Mouse (Mus musculus) CD8-positive naive resting alpha-beta T cell, adult 2 months (primary cell): ENCODE results near the gene Sap30bp.

ENCODE experiments used
- DNase-seq, 2 experiments: peaks; one replicate each; pipeline ENCODE4 v3.0.0; 2022; ENCODE audit warnings: low read depth in 2 of 2, low spot score in 2 of 2

Gene Sap30bp

GRCm38 (mm10) chr11:115955195-115955858, 22.2 kb downstream of the Sap30bp start:
- DNase-seq = no peak

GRCm38 (mm10) chr11:115956453-115956852, 23.4 kb downstream of the Sap30bp start:
- no peak for DNase-seq

DNA sequence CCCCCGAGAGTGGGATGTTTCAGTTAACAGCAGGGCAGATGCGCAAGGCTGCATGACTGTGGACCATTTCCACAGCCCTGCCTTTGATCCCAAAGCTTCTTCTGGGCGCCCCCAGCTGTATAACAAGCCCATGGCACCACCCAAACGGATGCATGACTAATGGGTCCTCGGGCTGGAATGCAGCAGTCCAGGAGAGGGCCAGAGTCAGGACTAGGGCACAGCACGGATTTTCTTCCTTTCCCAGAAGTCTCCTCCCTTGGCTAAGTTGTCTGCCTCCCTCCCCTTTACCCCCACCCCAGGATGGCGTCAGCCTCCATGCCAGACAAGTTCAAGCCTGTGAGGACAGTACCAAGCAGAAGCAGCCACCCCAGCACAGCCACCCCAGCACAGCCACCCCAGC, 24.9 kb downstream of the Sap30bp start:
- no peak for DNase-seq

GRCm38 (mm10) chr11:115959018-115959417, 25.9 kb downstream of the Sap30bp start:
- no peak for DNase-seq

GRCm38 (mm10) chr11:115962651-115963412, 29.8 kb downstream of the Sap30bp start:
- DNase-seq = no peak

- DNase-seq = no peak
Measured at GRCm38 (mm10) chr11:115964977-115965604, 32.0 kb downstream of the Sap30bp start.

DNA sequence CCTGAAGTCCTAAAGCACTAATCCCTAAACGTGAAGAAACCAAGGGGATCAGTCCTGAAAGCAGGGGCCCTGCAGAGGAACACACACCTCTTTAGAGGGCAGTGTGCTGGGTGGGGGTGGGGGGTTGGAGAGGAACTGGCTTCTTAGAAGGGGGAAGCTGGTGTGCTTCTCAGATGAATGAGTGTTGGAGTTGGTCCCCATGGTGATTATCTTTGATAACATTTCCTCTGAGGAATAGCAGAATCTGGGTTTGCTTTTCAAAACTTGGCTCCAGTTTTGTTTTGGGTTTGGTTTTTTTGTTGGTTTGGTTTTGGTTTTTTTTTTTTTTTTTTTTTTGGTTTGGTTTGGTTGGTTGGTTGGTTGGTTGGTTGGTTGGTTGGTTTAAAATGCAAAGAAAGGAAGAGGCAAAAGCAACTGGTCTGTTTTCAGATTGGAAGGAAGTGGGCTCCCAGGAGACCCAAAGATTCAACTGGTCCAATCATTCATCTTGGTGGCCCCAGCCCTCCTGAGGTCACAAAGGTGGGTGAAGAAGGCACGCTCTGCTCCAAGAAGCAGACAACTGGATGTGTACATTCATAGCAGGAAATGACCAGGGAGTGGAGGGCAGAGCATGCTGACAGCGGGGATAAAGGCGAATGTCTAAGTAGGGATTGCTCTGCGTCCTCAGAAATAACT, 35.8 kb downstream of the Sap30bp start:
- no peak for DNase-seq

DNA sequence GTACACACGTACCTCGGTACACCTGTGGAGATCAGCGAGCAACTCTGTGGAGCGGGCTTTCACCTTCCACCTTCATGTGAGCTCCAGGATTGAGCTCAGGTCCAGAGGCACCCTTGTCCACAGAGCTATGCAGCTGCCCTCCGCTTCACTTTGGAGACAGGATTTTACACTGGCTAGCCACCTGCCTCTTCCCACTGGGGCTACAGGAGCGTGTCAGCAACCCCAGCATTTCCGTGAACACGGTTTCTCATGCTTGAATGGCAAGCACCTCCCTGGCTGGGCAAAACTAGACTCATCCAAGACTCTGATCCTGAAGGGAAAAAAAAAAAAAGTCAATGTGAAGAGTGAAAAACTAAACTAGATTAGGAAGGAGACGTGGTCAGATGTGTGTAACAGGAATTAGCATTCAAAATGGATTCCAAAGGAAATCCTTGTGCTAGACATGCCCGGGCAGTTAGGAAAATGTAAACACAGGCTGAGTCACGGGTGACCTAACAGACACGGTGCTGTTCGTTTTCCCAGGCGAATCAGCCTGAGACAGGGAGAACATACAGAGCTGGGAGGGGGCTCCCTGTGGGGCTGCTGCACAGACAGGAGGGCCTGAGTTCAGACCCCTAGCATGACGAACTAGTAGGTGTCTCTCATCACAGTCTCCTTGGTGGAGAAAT, 37.1 kb downstream of the Sap30bp start:
- no peak for DNase-seq

DNA sequence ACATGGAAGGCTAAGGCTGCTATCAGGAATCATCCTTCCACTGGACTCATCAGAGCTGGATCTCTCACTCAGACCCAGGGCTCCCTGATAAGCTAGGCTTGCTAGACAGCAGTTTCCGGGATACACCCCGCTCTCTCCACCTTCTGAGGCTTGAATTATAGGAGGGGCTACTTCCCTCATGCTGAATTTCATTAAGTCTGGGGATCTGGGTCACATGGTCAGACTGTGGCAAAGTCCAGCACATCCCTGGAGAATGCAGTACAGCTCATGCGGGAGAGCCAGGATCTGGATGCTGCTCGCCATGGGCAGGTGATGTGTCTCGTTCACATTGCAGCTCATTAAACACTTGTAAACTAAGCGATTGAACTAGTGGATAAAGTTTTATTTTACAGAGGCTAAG, 37.9 kb downstream of the Sap30bp start:
- no peak for DNase-seq

DNA sequence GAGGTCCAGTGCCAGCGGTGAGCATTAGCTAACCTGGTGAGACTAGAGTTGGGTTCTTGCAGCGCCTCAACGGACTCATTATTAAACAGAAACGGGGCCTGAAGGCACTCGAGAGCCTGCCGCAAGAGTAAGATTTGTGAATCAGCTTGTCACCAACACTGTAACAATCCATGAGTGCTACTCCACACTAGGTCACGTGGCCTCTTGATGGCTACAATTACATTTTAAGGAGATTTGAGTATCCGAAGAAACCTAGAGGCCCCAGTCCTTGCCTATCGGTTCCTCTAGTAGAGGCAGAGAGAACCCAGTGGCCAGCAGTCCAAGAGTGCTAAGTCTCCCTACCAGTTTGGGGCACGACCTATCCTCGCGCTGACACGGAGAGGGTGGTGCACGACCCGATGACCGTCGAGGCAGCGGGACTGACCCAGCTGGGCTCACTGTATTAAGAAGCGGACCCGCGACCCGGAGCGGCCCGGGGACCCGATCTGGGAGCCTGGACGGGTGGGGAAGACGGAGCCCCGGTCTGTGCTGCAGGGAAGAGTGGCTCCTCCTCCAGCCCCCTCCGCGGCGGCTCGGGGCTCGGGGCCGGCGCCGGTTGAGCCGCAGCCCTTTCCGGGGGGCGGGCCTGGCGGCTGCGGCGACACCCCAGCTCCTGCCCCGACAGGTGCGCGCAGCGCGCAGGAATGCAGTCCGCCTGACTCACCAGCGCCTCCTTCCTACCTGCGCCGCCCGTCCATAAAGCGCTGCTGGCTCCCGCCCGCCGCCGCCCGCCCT, 41.4 kb downstream of the Sap30bp start, which contains the start of gene Itgb4:
Gene Itgb4 (plus strand): TSS at position 401 of the 774 bp plus-strand sequence.
- peak; percentile 31 to 32 for DNase-seq

DNA sequence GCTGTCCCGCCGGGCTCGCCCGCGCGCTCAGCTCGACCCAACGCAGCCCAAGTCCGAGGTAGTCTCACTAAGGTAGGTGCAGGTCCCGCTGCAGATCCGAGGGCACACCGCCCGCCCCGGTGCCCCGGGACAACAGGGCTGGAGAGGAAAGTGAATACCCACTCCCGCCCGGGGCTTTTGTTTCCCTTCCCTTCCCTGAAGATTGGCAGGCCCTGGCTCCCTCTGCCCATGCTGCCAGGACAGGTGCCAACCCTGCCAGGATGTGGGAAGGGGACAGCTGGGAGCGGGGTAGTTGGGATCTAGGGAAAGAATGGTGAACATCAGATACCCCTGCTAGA, 42.0 kb downstream of the Sap30bp start:
- no peak for DNase-seq

DNA sequence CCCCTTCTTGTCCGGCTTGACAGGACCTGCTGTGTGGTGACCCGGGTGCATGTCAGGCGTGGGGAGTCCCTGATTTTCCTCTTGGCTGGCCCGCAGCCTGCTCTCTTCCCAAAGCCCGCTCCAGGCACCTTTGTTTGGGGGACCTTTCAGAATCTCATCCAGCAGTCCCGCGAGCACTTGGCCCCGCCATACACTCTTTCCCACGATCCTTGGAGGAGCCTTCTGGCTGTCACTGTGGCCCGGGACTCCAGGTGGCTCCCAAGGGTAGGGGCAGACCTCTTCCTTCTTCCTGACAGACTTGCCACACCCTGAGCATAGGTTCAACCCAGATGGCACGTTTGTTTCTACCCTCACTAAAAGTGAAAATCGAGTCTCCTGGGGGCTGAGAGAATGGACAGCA, 42.5 kb downstream of the Sap30bp start:
- DNase-seq = no peak

DNA sequence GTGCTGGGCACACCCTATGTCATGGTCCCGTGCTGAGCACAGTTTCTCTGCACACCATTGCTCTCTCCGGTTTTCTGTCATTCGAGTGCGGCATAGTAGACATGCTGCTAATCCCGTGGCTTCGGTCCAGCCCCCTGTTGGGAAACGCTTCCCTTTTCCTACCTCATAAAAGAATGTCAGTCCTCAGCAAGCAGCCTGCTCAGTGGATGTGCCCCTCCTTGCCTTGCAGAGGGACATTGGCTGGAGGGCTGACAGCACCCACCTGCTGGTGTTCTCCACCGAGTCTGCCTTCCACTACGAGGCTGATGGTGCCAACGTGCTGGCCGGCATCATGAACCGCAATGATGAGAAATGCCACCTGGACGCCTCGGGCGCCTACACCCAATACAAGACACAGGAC, 49.4 kb downstream of the Sap30bp start:
- no peak for DNase-seq

DNA sequence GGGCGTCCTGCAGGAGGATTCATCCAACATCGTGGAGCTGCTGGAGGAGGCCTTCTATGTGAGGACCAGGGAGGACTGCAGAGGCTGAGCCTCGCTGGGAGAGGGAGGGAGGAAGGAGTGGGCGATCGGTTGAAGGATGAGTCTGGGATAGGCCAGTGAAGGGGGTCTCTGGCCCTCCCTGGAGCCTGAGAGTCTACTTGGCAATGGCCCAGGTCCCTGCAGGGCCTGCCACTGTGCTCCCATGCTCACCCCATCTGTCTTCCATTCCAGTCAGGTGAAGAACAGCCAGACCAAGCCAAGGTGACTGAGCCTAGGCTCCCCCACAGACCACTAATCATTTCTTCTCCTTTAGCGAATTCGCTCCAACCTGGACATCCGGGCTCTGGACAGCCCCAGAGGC, 50.2 kb downstream of the Sap30bp start:
- DNase-seq = no peak

DNA sequence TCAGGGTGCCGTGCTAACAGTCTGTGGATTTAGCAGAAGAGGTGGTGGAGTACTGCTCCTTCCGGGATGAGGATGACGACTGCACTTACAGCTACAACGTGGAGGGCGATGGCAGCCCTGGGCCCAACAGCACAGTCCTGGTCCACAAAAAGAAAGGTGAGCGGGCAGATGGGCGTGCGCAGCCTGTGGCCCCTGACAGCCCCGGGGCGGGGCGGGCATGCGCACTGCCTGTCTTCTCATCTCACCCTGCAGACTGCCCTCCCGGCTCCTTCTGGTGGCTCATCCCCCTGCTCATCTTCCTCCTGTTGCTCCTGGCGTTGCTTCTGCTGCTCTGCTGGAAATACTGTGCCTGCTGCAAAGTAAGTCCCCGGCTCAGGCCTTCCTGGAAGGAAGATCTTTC, 56.6 kb downstream of the Sap30bp start:
- no peak for DNase-seq

- DNase-seq = no peak
Measured at GRCm38 (mm10) chr11:115992098-115992497, 59.0 kb downstream of the Sap30bp start.

DNA sequence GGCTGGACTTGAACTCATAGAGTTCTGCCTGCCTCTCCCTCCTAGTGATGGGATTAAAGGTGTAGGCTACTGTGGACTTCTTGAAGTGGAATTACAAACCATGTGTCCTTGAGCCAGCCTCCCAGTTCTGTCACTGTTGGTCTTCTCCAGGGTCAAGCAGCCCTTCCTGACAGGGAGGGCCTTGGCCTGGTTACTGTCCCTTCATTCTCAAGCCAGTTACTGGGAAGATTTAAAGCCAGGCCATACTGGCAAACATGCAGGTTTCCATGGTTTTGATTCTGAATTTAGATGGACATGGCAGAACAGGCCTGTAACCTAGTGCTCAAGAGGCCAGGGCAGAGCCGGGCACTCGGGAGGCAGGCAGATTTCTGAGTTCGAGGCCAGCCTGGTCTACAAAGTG, 62.2 kb downstream of the Sap30bp start:
- no peak for DNase-seq

DNA sequence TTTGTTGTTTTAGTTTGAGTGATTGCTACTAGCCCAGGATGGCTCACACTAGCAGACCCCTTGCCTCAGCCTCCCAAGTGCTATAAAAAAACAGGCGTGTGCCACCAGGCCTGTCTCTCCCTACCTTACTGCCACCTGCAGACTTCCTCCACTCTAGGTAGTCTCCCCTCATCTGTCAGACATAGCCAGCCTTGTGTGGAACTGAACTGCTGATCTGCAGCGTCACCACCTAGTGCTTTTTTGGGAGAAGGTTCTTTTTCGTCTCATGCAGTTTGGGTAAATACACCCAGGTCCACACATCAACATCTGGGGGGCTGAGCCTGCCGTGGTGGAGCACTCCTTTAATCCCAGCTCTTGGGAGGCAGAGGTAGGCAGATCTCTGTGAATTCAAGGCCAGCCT, 64.0 kb downstream of the Sap30bp start:
- DNase-seq = no peak

GRCm38 (mm10) chr11:115997662-115998061, 64.6 kb downstream of the Sap30bp start:
- no peak for DNase-seq

GRCm38 (mm10) chr11:115999027-115999426, 65.9 kb downstream of the Sap30bp start:
- DNase-seq = no peak
